Mouse (Mus musculus): Measurements from ENCODE around the gene 1600014C23Rik.
A peak's percentile ranks its signal among the peaks of the same experiment; 100 is the strongest.

The 1600014C23Rik gene

GRCm38 (mm10) chr17:45751359-45751758 lies 17.7 kb upstream of the 1600014C23Rik start:
- no peak for DNase-seq

- DNase-seq = no peak
Measured at GRCm38 (mm10) chr17:45749100-45749499, 15.5 kb upstream of the 1600014C23Rik start.

GRCm38 (mm10) chr17:45747858-45748785 lies 14.5 kb upstream of the 1600014C23Rik start:
- peak; percentile 47 to 48 for DNase-seq

GRCm38 (mm10) chr17:45747293-45747692 lies 13.6 kb upstream of the 1600014C23Rik start:
- no peak for DNase-seq

GRCm38 (mm10) chr17:45746755-45747154 lies 13.1 kb upstream of the 1600014C23Rik start:
- peak; percentile 70 to 77 for DNase-seq

- DNase-seq = no peak
Measured at GRCm38 (mm10) chr17:45745629-45746028, 12.0 kb upstream of the 1600014C23Rik start.

GRCm38 (mm10) chr17:45742371-45743147 lies 8.9 kb upstream of the 1600014C23Rik start:
- DNase-seq = no peak

- DNase-seq = peak; percentile 43 to 52
Measured at GRCm38 (mm10) chr17:45737078-45737601, 3.5 kb upstream of the 1600014C23Rik start.

GRCm38 (mm10) chr17:45736311-45737077 lies 2.9 kb upstream of the 1600014C23Rik start:
- DNase-seq = peak; percentile 47 to 58

GRCm38 (mm10) chr17:45735382-45736310 lies 2.0 kb upstream of the 1600014C23Rik start:
- DNase-seq = peak; percentile 78 to 79

- DNase-seq = no peak
Measured at GRCm38 (mm10) chr17:45734881-45735280, 1.2 kb upstream of the 1600014C23Rik start.

GRCm38 (mm10) chr17:45734333-45734732 lies 689 bp upstream of the 1600014C23Rik start:
- DNase-seq = no peak

- no peak for DNase-seq
Measured at GRCm38 (mm10) chr17:45733038-45733734, 458 bp downstream of the 1600014C23Rik start.

GRCm38 (mm10) chr17:45731172-45731864 lies 2.3 kb downstream of the 1600014C23Rik start:
- peak; percentile 90 for DNase-seq

GRCm38 (mm10) chr17:45730696-45731095 lies 2.9 kb downstream of the 1600014C23Rik start:
- no peak for DNase-seq

- DNase-seq = no peak
Measured at GRCm38 (mm10) chr17:45729387-45729786, 4.3 kb downstream of the 1600014C23Rik start.

GRCm38 (mm10) chr17:45727983-45728723 lies 5.5 kb downstream of the 1600014C23Rik start:
- DNase-seq = no peak

- DNase-seq = no peak
Measured at GRCm38 (mm10) chr17:45727481-45727880, 6.2 kb downstream of the 1600014C23Rik start.

GRCm38 (mm10) chr17:45726249-45726648 lies 7.4 kb downstream of the 1600014C23Rik start:
- DNase-seq = no peak
